Mouse (Mus musculus): Measurements from ENCODE around the gene Hnrnpll.

DNA sequence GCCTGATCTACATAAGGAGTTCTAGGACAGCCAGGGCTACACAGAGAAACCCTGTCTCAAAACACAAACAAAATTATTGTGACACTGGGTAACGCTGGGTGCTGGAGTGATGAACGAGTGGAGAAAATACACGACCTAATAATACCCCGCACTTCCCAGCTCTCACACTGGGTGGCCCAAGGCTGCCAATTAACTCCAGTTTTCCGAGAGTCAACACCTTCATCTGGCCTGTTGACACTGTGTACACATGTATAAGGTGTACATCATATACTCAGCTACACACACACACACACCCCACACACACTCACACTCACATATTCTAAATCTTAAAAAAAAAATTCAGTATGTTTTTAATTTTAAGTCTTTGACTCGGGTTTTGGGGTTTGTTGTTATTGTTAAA, 33.5 kb downstream of the Hnrnpll start:
- no peak for TF ChIP-seq CTCF (IDR thresholded peaks at IDR 0.05; ENCODE audit: extremely low read depth, insufficient read length, insufficient replicate concordance, low read depth, low read length)
- no peak for TF ChIP-seq POLR2A (IDR thresholded peaks at IDR 0.05; ENCODE audit: low read depth, low read length)

All from small intestine, adult 2 months (tissue).